29 mouse cellular contexts compared by ENCODE assay signal in the genomic region with DNA sequence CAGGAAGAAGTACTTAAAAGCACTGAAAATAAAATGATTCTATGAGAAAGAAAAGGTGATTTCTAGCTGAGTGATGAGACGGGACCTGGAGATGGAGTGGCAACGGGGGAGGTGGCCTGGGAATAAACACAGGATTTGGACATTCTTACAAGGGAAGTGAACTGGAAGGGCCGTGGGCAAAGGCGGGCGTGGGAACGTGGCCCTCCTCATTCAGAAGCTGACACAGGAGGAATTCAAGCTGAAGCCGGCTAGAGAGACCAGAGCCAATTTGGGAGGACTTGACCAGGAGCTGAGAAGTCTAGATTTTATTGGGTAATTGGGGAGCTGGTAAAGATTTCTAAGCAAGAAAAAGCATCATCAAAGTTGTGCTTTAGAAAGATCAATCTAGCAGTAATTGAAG. TPM values are rescaled to one million over a fixed set of nuclear protein-coding genes. Genes with fewer than 3 reads are reported as not detected.
A peak's percentile ranks its signal among the peaks of the same experiment; 100 is the strongest.
DNase-seq lines count a peak whose midpoint lies in the region; ATAC-seq and TF ChIP-seq lines count a peak whose summit lies in the region.
"Had no signal": no experiment of that assay in that cellular context is flagged by ENCODE, and none has a peak within 500 bp of the region (broad histone marks: within the 10 kb centered on the region; RNA-seq: fewer than 3 reads in every experiment).

No protein-coding gene starts in this region.

- H3K9ac ChIP-seq in hindbrain, embryonic 14.5 days = no peak overlapping the region
- no peak overlapping the region for H3K9ac ChIP-seq in midbrain, postnatal 0 days (replicated peaks; ENCODE audit: low read length, poor library complexity, severe bottlenecking)
- no peak overlapping the region for H3K9ac ChIP-seq in midbrain, embryonic 15.5 days
- H3K9ac ChIP-seq: embryonic facial prominence, embryonic 13.5 days; heart, embryonic 15.5 days; limb, embryonic 12.5 days; liver, postnatal 0 days had no signal

- H3K27me3 ChIP-seq in hindbrain, embryonic 10.5 days (ENCODE audit: insufficient read depth, poor library complexity, severe bottlenecking) = no peaks in the 10 kb centered on the region
- no peaks in the 10 kb centered on the region for H3K27me3 ChIP-seq in hindbrain, embryonic 14.5 days (ENCODE audit: control insufficient read depth, insufficient read depth, low read length)
- no peaks in the 10 kb centered on the region for H3K27me3 ChIP-seq in midbrain, postnatal 0 days (ENCODE audit: insufficient read depth, low read length)
- H3K27me3 ChIP-seq in midbrain, embryonic 15.5 days (replicated peaks) = no peaks in the 10 kb centered on the region
- H3K27me3 ChIP-seq: embryonic facial prominence, embryonic 13.5 days; heart, embryonic 15.5 days; limb, embryonic 12.5 days had no signal

- no peak overlapping the region for H3K4me2 ChIP-seq in hindbrain, embryonic 14.5 days (replicated peaks)
- H3K4me2 ChIP-seq in midbrain, postnatal 0 days (ENCODE audit: low read depth, low read length, poor library complexity, severe bottlenecking) = no peak overlapping the region
- H3K4me2 ChIP-seq in midbrain, embryonic 15.5 days = no peak overlapping the region
- H3K4me2 ChIP-seq: embryonic facial prominence, embryonic 13.5 days; heart, embryonic 15.5 days; limb, embryonic 12.5 days; liver, embryonic 11.5 days had no signal

- no peaks in the 10 kb centered on the region for H3K36me3 ChIP-seq in hindbrain, embryonic 10.5 days
- H3K36me3 ChIP-seq in hindbrain, embryonic 14.5 days (replicated peaks; ENCODE audit: control insufficient read depth, insufficient read depth) = no peaks in the 10 kb centered on the region
- H3K36me3 ChIP-seq in midbrain, postnatal 0 days (ENCODE audit: insufficient read depth, low read length) = no peaks in the 10 kb centered on the region
- H3K36me3 ChIP-seq in midbrain, embryonic 15.5 days (replicated peaks) = no peaks in the 10 kb centered on the region
- H3K36me3 ChIP-seq: embryonic facial prominence, embryonic 13.5 days; heart, embryonic 15.5 days; limb, embryonic 12.5 days had no signal

- H3K4me1 ChIP-seq in hindbrain, embryonic 10.5 days (replicated peaks) = peaks cover 6% of the 10 kb centered on the region; the same call in 1 of the 2 replicates
- no peaks in the 10 kb centered on the region for H3K4me1 ChIP-seq in hindbrain, embryonic 14.5 days (replicated peaks; ENCODE audit: control insufficient read depth, insufficient read depth, low read length)
- H3K4me1 ChIP-seq in midbrain, postnatal 0 days (ENCODE audit: insufficient read depth, low read length) = no peaks in the 10 kb centered on the region
- no peaks in the 10 kb centered on the region for H3K4me1 ChIP-seq in midbrain, embryonic 15.5 days
- H3K4me1 ChIP-seq: embryonic facial prominence, embryonic 13.5 days; heart, embryonic 15.5 days; limb, embryonic 12.5 days had no signal

- TF ChIP-seq CTCF in midbrain, postnatal 0 days (IDR thresholded peaks at IDR 0.05) = no peak

- no peaks in the 10 kb centered on the region for H3K9me3 ChIP-seq in hindbrain, embryonic 10.5 days
- no peaks in the 10 kb centered on the region for H3K9me3 ChIP-seq in hindbrain, embryonic 14.5 days (ENCODE audit: control insufficient read depth, low read length)
- no peaks in the 10 kb centered on the region for H3K9me3 ChIP-seq in midbrain, postnatal 0 days (ENCODE audit: low read length)
- no peaks in the 10 kb centered on the region for H3K9me3 ChIP-seq in midbrain, embryonic 15.5 days
- H3K9me3 ChIP-seq: embryonic facial prominence, embryonic 13.5 days; heart, embryonic 15.5 days; limb, embryonic 12.5 days had no signal

- H3K4me3 ChIP-seq in hindbrain, embryonic 10.5 days = no peak overlapping the region
- no peak overlapping the region for H3K4me3 ChIP-seq in hindbrain, embryonic 14.5 days (replicated peaks; ENCODE audit: low read length)
- no peak overlapping the region for H3K4me3 ChIP-seq in midbrain, postnatal 0 days (ENCODE audit: low read depth, low read length)
- no peak overlapping the region for H3K4me3 ChIP-seq in midbrain, embryonic 15.5 days
- H3K4me3 ChIP-seq: embryonic facial prominence, embryonic 13.5 days; erythroblast, embryonic 14.5 days; gastrocnemius, adult 2 months; heart, embryonic 15.5 days; limb, embryonic 12.5 days had no signal

- 57% methylated on average over 7 of the region's 7 CpGs for WGBS in hindbrain, embryonic 10.5 days
- WGBS in hindbrain, embryonic 14.5 days = 48% methylated on average over 7 of the region's 7 CpGs
- 58% methylated on average over 7 of the region's 7 CpGs for WGBS in midbrain, postnatal 0 days
- WGBS in midbrain, embryonic 15.5 days = 42% methylated on average over 7 of the region's 7 CpGs

- no peak for ATAC-seq in hindbrain, embryonic 14.5 days (ENCODE audit: low FRiP score)
- ATAC-seq in midbrain, postnatal 0 days (ENCODE audit: low FRiP score) = no peak
- no peak for ATAC-seq in midbrain, embryonic 15.5 days (replicated peaks)
- ATAC-seq: liver, postnatal 0 days; lung, postnatal 0 days had no signal

- peak; percentile 22 for DNase-seq in hindbrain, embryonic 10.5 days (ENCODE audit: low spot score)
- DNase-seq in hindbrain, embryonic 14.5 days (ENCODE audit: low spot score) = no peak
- DNase-seq in midbrain, postnatal 0 days (ENCODE audit: low spot score) = peak; percentile 38
- peak; percentile 25 for DNase-seq in embryo, embryonic 11 days
- peak; percentile 40 for DNase-seq in retina, postnatal 1 day
- no peak for DNase-seq in cerebellum, postnatal 4 days (ENCODE audit: low spot score in 2 of 2)
- DNase-seq: adrenal gland, postnatal 10 days; cerebellum, adult 2 months; gastrocnemius, adult 2 months; heart, postnatal 4 days; kidney, adult 2 months; liver, postnatal 0 days; thymus, adult 18-20 months; thymus, postnatal 36 days had no signal

- no peak overlapping the region for H3K27ac ChIP-seq in hindbrain, embryonic 10.5 days
- H3K27ac ChIP-seq in hindbrain, embryonic 14.5 days = no peak overlapping the region
- no peak overlapping the region; the same call in 1 of the 2 replicates for H3K27ac ChIP-seq in midbrain, postnatal 0 days (ENCODE audit: low read depth, low read length)
- H3K27ac ChIP-seq in midbrain, embryonic 15.5 days = no peak overlapping the region
- H3K27ac ChIP-seq: embryonic facial prominence, embryonic 13.5 days; gastrocnemius, adult 2 months; heart, embryonic 15.5 days; kidney, postnatal 0 days; limb, embryonic 12.5 days; macrophage had no signal

RNA-seq across cellular contexts. Expression of gene Stk33, which starts 33.4 kb away (rescaled TPM):
- 6.7 and 14.7 TPM in 2 replicates for polyA plus RNA-seq in hindbrain, embryonic 10.5 days (2016; fragmentation: Nextera tagmentation; extraction: Ambion mirVana)
- polyA plus RNA-seq in hindbrain, embryonic 14.5 days (2014; fragmentation: Nextera tagmentation; extraction: Ambion mirVana) = 7.4 and 7.8 TPM in 2 replicates
- total RNA-seq in midbrain, postnatal 0 days (2014; rRNA removed) = 6.5 and 6.9 TPM in 2 replicates
- 6.9 and 7.9 TPM in 2 replicates for polyA plus RNA-seq in midbrain, postnatal 0 days (2015; fragmentation: Nextera tagmentation; extraction: Ambion mirVana)
- polyA plus RNA-seq in midbrain, embryonic 15.5 days (2015; fragmentation: Nextera tagmentation; extraction: Ambion mirVana) = 7.8 and 8.4 TPM in 2 replicates
- total RNA-seq: common myeloid progenitor, adult 5-6 weeks; heart, postnatal 4 days; MEL; monocyte, adult 5-6 weeks; neutrophil, adult 5-6 weeks had no signal
- polyA plus RNA-seq: erythroblast, embryonic 14.5 days; large intestine, adult 2 months; liver, embryonic 11.5 days; liver, postnatal 0 days; macrophage; small intestine, adult 2 months had no signal

Comparison
In these comparisons a context has a peak if more than half of its experiments do, and no peak if none do; other contexts are left out.
1. DNase-seq: peak in hindbrain, embryonic 10.5 days (single experiment), midbrain, postnatal 0 days (single experiment), embryo, embryonic 11 days (single experiment) and retina, postnatal 1 day (single experiment); none in hindbrain, embryonic 14.5 days (single experiment) and cerebellum, postnatal 4 days (0 of 2).